Mouse (Mus musculus) lung, postnatal 0 days (tissue): Measurements from ENCODE around the gene Gstm4.

Experiments
- CTCF ChIP-seq: IDR thresholded peaks from 2 replicates; pipeline ENCODE4 v1.5.1; 2016; ENCODE audit warnings: antibody characterized with exemption, mild to moderate bottlenecking
- EP300 ChIP-seq: IDR thresholded peaks from 2 replicates; pipeline ENCODE4 v1.6.1; 2016; ENCODE audit warnings: antibody characterized with exemption, mild to moderate bottlenecking, control low read depth

- TF ChIP-seq CTCF = no peak
- no peak for TF ChIP-seq EP300
These were observed 46.1 kb downstream of the Gstm4 start for GRCm38 (mm10) chr3:107998591-107998990.
